Mouse (Mus musculus): ENCODE data around the gene Higd1c. TPM values are rescaled to one million over a fixed set of nuclear protein-coding genes. Genes with fewer than 3 reads are reported as not detected.
"Not testable (repeated sequence)": the region's sequence is repeated elsewhere in the genome, so short reads cannot be mapped to it uniquely, and the experiment has no call there.

Gene Higd1c
- polyA plus RNA-seq (2015; fragmentation: Nextera tagmentation; extraction: Ambion mirVana): not detected in 2 replicates

GRCm38 (mm10) chr15:100364242-100364641 lies at the start of gene Higd1c:
Higd1c (plus strand) TSS chr15:100364542.
- Histone ChIP-seq H3K9ac (replicated peaks) (no peak within 1 kb of the TSS), H3K4me2 (ENCODE audit: low read depth, low read length) (no peak within 1 kb of the TSS), H3K36me3 (replicated peaks; ENCODE audit: insufficient read depth, low read length) (no peaks in the 10 kb centered on the region), H3K27ac (ENCODE audit: low read depth) (no peak within 1 kb of the TSS), H3K27me3 (ENCODE audit: insufficient read depth, low read length) (no peaks in the 10 kb centered on the region), H3K4me1 (ENCODE audit: insufficient read depth) (no peaks in the 10 kb centered on the region), H3K9me3 (ENCODE audit: low read length) (peaks cover 5% of the 10 kb centered on the region; the same call in 1 of the 2 replicates), H3K4me3 (ENCODE audit: low read depth, low read length) (no peak within 1 kb of the TSS)
- DNase-seq (no peak), ATAC-seq (no peak)
- WGBS (ENCODE audit: insufficient replicate concordance): 67% methylated on average over 7 of the region's 7 CpGs
- TF ChIP-seq CTCF (IDR thresholded peaks at IDR 0.05; ENCODE audit: low read depth) (no peak), EP300 (IDR thresholded peaks at IDR 0.05; ENCODE audit: low read depth) (no peak)

GRCm38 (mm10) chr15:100318014-100318671 lies 46.2 kb upstream of the Higd1c start:
- WGBS (ENCODE audit: insufficient replicate concordance): 42% methylated on average over 4 of the region's 4 CpGs
- H3K4me3 ChIP-seq (ENCODE audit: low read depth, low read length); DNase-seq; H3K4me1 ChIP-seq (ENCODE audit: insufficient read depth); H3K9me3 ChIP-seq (ENCODE audit: low read length); H3K9ac ChIP-seq (replicated peaks); H3K36me3 ChIP-seq (replicated peaks; ENCODE audit: insufficient read depth, low read length); H3K4me2 ChIP-seq (ENCODE audit: low read depth, low read length); H3K27me3 ChIP-seq (ENCODE audit: insufficient read depth, low read length): not testable (repeated sequence)
- peak; percentile 78 for ATAC-seq
- H3K27ac ChIP-seq (ENCODE audit: low read depth): peak overlapping the region; percentile 68

- TF ChIP-seq CTCF (IDR thresholded peaks at IDR 0.05; ENCODE audit: low read depth) (no peak), EP300 (IDR thresholded peaks at IDR 0.05; ENCODE audit: low read depth) (no peak)
- no peak overlapping the region for H3K4me3 ChIP-seq (ENCODE audit: low read depth, low read length)
- H3K9ac ChIP-seq (replicated peaks): no peak overlapping the region
- 59% methylated on average over 1 of the region's 1 CpGs for WGBS (ENCODE audit: insufficient replicate concordance)
- peak overlapping the region; percentile 58 for H3K27ac ChIP-seq (ENCODE audit: low read depth)
- ATAC-seq (no peak), DNase-seq (no peak)
- no peaks in the 10 kb centered on the region for H3K36me3 ChIP-seq (replicated peaks; ENCODE audit: insufficient read depth, low read length)
- no peak overlapping the region for H3K4me2 ChIP-seq (ENCODE audit: low read depth, low read length)
- no peaks in the 10 kb centered on the region for H3K9me3 ChIP-seq (ENCODE audit: low read length)
- H3K27me3 ChIP-seq (ENCODE audit: insufficient read depth, low read length): no peaks in the 10 kb centered on the region
- 0 out of 2 replicates have a peak, but pooled peaks cover 10% of the 10 kb centered on the region for H3K4me1 ChIP-seq (ENCODE audit: insufficient read depth)
Observed at GRCm38 (mm10) chr15:100319884-100320283, 44.5 kb upstream of the Higd1c start.

GRCm38 (mm10) chr15:100320295-100320905 lies 43.9 kb upstream of the Higd1c start:
- ATAC-seq: peak; percentile 63
- no peak overlapping the region for H3K4me2 ChIP-seq (ENCODE audit: low read depth, low read length)

GRCm38 (mm10) chr15:100321134-100321533 lies 43.2 kb upstream of the Higd1c start:
- Histone ChIP-seq H3K4me3 (ENCODE audit: low read depth, low read length) (no peak overlapping the region), H3K9ac (replicated peaks) (no peak overlapping the region), H3K9me3 (ENCODE audit: low read length) (no peaks in the 10 kb centered on the region), H3K27ac (ENCODE audit: low read depth) (peak overlapping the region; percentile 58; the same call in 1 of the 2 replicates), H3K4me2 (ENCODE audit: low read depth, low read length) (no peak overlapping the region), H3K36me3 (replicated peaks; ENCODE audit: insufficient read depth, low read length) (no peaks in the 10 kb centered on the region), H3K27me3 (ENCODE audit: insufficient read depth, low read length) (no peaks in the 10 kb centered on the region), H3K4me1 (ENCODE audit: insufficient read depth) (0 out of 2 replicates have a peak, but pooled peaks cover 10% of the 10 kb centered on the region)
- DNase-seq: peak; percentile 68
- TF ChIP-seq CTCF (IDR thresholded peaks at IDR 0.05; ENCODE audit: low read depth) (peak; percentile 75), EP300 (IDR thresholded peaks at IDR 0.05; ENCODE audit: low read depth) (no peak)
- ATAC-seq: peak; percentile 69
- 40% methylated on average over 5 of the region's 5 CpGs for WGBS (ENCODE audit: insufficient replicate concordance)

More at GRCm38 (mm10) chr15:100320295-100320905, 43.9 kb upstream of the Higd1c start:
- H3K4me1 ChIP-seq (ENCODE audit: insufficient read depth): 0 out of 2 replicates have a peak, but pooled peaks cover 10% of the 10 kb centered on the region
- peak overlapping the region; percentile 58 for H3K27ac ChIP-seq (ENCODE audit: low read depth)
- H3K36me3 ChIP-seq (replicated peaks; ENCODE audit: insufficient read depth, low read length): no peaks in the 10 kb centered on the region
- WGBS (ENCODE audit: insufficient replicate concordance): 61% methylated on average over 9 of the region's 9 CpGs
- TF ChIP-seq EP300 (IDR thresholded peaks at IDR 0.05; ENCODE audit: low read depth) (no peak; the same call in 1 of the 2 replicates), CTCF (IDR thresholded peaks at IDR 0.05; ENCODE audit: low read depth) (no peak)
- H3K9ac ChIP-seq (replicated peaks): no peak overlapping the region
- no peaks in the 10 kb centered on the region for H3K27me3 ChIP-seq (ENCODE audit: insufficient read depth, low read length)
- H3K4me3 ChIP-seq (ENCODE audit: low read depth, low read length): no peak overlapping the region
- no peaks in the 10 kb centered on the region for H3K9me3 ChIP-seq (ENCODE audit: low read length)
- DNase-seq: no peak

GRCm38 (mm10) chr15:100324021-100324591 lies 40.2 kb upstream of the Higd1c start:
- no peaks in the 10 kb centered on the region for H3K9me3 ChIP-seq (ENCODE audit: low read length)
- peak; percentile 64 for ATAC-seq
- TF ChIP-seq CTCF (IDR thresholded peaks at IDR 0.05; ENCODE audit: low read depth) (no peak), EP300 (IDR thresholded peaks at IDR 0.05; ENCODE audit: low read depth) (no peak)

More at GRCm38 (mm10) chr15:100324021-100324591, 40.2 kb upstream of the Higd1c start:
- Histone ChIP-seq H3K9ac (replicated peaks) (no peak overlapping the region), H3K27me3 (ENCODE audit: insufficient read depth, low read length) (no peaks in the 10 kb centered on the region), H3K4me1 (ENCODE audit: insufficient read depth) (0 out of 2 replicates have a peak, but pooled peaks cover 8% of the 10 kb centered on the region), H3K27ac (ENCODE audit: low read depth) (no peak overlapping the region), H3K36me3 (replicated peaks; ENCODE audit: insufficient read depth, low read length) (no peaks in the 10 kb centered on the region), H3K4me3 (ENCODE audit: low read depth, low read length) (no peak overlapping the region), H3K4me2 (ENCODE audit: low read depth, low read length) (no peak overlapping the region)
- whole genome bisulfite sequencing (ENCODE audit: insufficient replicate concordance): 66% methylated on average over 12 of the region's 12 CpGs
- peak; percentile 60 for DNase-seq

All from liver, postnatal 0 days (tissue).